Mouse (Mus musculus) layer of hippocampus, postnatal 36 days (tissue): ENCODE results near the gene Spock1. TPM values are rescaled to one million over a fixed set of nuclear protein-coding genes. Genes with fewer than 3 reads are reported as not detected.
A peak's percentile ranks its signal among the peaks of the same experiment; 100 is the strongest.
"Not testable (repeated sequence)": the region's sequence is repeated elsewhere in the genome, so short reads cannot be mapped to it uniquely, and the experiment has no call there.

Source experiments
- DNase-seq, 2 experiments: peaks; one replicate each; pipeline ENCODE4 v3.0.0; 2022
- total RNA-seq, 2 experiments: library from RNA; stranded (reverse); gene quantifications; 2 replicates each; pipeline ENCODE4 v1.2.3; 2021

Spock1 gene
- total RNA-seq, 2 experiments from 2014 or later, result 180 to 222 TPM

GRCm38 (mm10) chr13:57474068-57474467 lies 434.1 kb downstream of the Spock1 start:
- DNase-seq, result no peak

GRCm38 (mm10) chr13:57470922-57471321 lies 437.2 kb downstream of the Spock1 start:
- DNase-seq, result not testable (repeated sequence)

GRCm38 (mm10) chr13:57459978-57460377 lies 448.2 kb downstream of the Spock1 start:
- no peak for DNase-seq

- DNase-seq, result peak; percentile 11 to 18
These were observed 457.8 kb downstream of the Spock1 start for GRCm38 (mm10) chr13:57450189-57450821.

- no peak for DNase-seq
These were observed 459.2 kb downstream of the Spock1 start for GRCm38 (mm10) chr13:57448906-57449305.

GRCm38 (mm10) chr13:57444977-57445376 lies 463.2 kb downstream of the Spock1 start:
- no peak for DNase-seq

GRCm38 (mm10) chr13:57440111-57440510 lies 468.0 kb downstream of the Spock1 start:
- DNase-seq, result no peak

- no peak for DNase-seq
These were observed 472.4 kb downstream of the Spock1 start for GRCm38 (mm10) chr13:57435726-57436220.

- no peak for DNase-seq
These were observed 474.3 kb downstream of the Spock1 start for GRCm38 (mm10) chr13:57433848-57434247.

GRCm38 (mm10) chr13:57431815-57432214 lies 476.3 kb downstream of the Spock1 start:
- no peak for DNase-seq

GRCm38 (mm10) chr13:57428840-57429239 lies 479.3 kb downstream of the Spock1 start:
- DNase-seq, result no peak

- no peak for DNase-seq
These were observed 489.4 kb downstream of the Spock1 start for GRCm38 (mm10) chr13:57418781-57419180.

GRCm38 (mm10) chr13:57414716-57415115 lies 493.4 kb downstream of the Spock1 start:
- no peak for DNase-seq

GRCm38 (mm10) chr13:57407666-57408065 lies 500.5 kb downstream of the Spock1 start:
- DNase-seq, result no peak

GRCm38 (mm10) chr13:57402386-57402785 lies 505.7 kb downstream of the Spock1 start:
- DNase-seq, result no peak

GRCm38 (mm10) chr13:57372141-57372700 lies 535.9 kb downstream of the Spock1 start:
- DNase-seq, result no peak

Other genes starting within 250 kb of the Spock1 start
- gene Klhl3, start 205.3 kb upstream of the Spock1 start, total RNA-seq, result 10 to 100 TPM; 50.4 to 52.7 TPM
- gene Hnrnpa0, start 220.2 kb upstream of the Spock1 start, total RNA-seq, result 100 to 1,000 TPM; 112 to 119 TPM
- 10 to 100 TPM; 27.5 to 29.9 TPM for gene Idnk, start 249.3 kb upstream of the Spock1 start, total RNA-seq